Mouse (Mus musculus) embryonic facial prominence, embryonic 15.5 days (tissue): Measurements from ENCODE around the gene Myo3a. TPM values are rescaled to one million over a fixed set of nuclear protein-coding genes. Genes with fewer than 3 reads are reported as not detected.

Experiments used
- ATAC-seq: fragments of 200-750 bp; cut with Nextera tagmentation; 2 replicates; pipeline ENCODE4 v1.8.0; 2017; ENCODE audit warnings: low read depth, moderate TSS enrichment; ENCODE audit not compliant: insufficient number of reproducible peaks, low FRiP score, low TSS enrichment
- H3K27ac ChIP-seq: fragments of 300-500 bp; sonication (generic); replicated peaks from 2 replicates; pipeline ENCODE4 v1.5.1; 2015; ENCODE audit warnings: mild to moderate bottlenecking, inconsistent platforms
- H3K27me3 ChIP-seq: fragments of 300-500 bp; sonication (generic); 2 replicates; pipeline ENCODE4 v1.6.1; 2015; ENCODE audit warnings: inconsistent platforms
- H3K36me3 ChIP-seq: fragments of 300-500 bp; sonication (generic); 2 replicates; pipeline ENCODE4 v1.6.1; 2015; ENCODE audit warnings: mild to moderate bottlenecking, inconsistent platforms
- H3K4me1 ChIP-seq: fragments of 300-500 bp; sonication (generic); 2 replicates; pipeline ENCODE4 v1.6.1; 2015; ENCODE audit warnings: inconsistent platforms
- H3K4me2 ChIP-seq: fragments of 300-500 bp; sonication (generic); replicated peaks from 2 replicates; pipeline ENCODE4 v1.6.1; 2015; ENCODE audit warnings: mild to moderate bottlenecking, inconsistent platforms
- H3K4me3 ChIP-seq: fragments of 300-500 bp; sonication (generic); replicated peaks from 2 replicates; pipeline ENCODE4 v1.5.1; 2015; ENCODE audit warnings: mild to moderate bottlenecking, inconsistent platforms
- H3K9ac ChIP-seq: fragments of 300-500 bp; sonication (generic); 2 replicates; pipeline ENCODE4 v1.6.1; 2015; ENCODE audit warnings: inconsistent platforms
- H3K9me3 ChIP-seq: fragments of 300-500 bp; sonication (generic); replicated peaks from 2 replicates; pipeline ENCODE4 v1.6.1; 2016; ENCODE audit warnings: inconsistent platforms
- WGBS: fragments of 180-500 bp; shearing (Covaris S2); methylation state at CpG from one replicate; pipeline ENCODE4 v1.1.7; 2015; 5-methylcytosine and 5-hydroxymethylcytosine counted together
- microRNA-seq: library from miRNA; unstranded; fragments of <30 nt; microRNA quantifications from one replicate; pipeline ENCODE4, GENCODE M21; 2016; ENCODE audit warnings: borderline number of aligned reads
- polyA plus RNA-seq: library from polyadenylated mRNA; unstranded; fragments of >200 nt; fragmentation: Nextera tagmentation; extraction: Ambion mirVana; gene quantifications from 2 replicates; pipeline ENCODE4 v1.2.1, GENCODE M21; 2015

Myo3a gene
- polyA plus RNA-seq, 1 experiment from 2014 or later, result 0.13 TPM

DNA sequence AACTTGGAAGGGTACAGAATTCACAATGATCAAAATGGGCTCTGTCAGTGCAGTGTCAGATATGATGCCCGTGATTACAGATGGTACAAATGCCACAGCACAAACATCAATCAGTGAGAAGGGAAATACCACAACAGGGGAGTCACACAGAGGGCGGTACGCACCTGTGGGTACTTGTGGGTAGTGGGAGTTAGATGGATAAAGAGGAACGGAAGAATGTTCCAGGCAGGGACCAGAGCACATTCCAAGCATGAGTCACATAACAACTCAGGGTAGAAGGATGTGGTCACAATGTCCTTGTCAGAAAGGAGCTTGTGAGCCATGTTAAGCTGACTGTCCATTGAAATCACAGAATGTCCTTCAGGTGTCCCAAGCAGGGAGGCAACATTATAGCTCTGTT is 424.5 kb downstream of the Myo3a start:
- no peak for ATAC-seq
- Histone ChIP-seq H3K4me2 (no peak overlapping the region), H3K27me3 (no peaks in the 10 kb centered on the region), H3K4me3 (no peak overlapping the region), H3K27ac (no peak overlapping the region), H3K9me3 (no peaks in the 10 kb centered on the region; the same call in 1 of the 2 replicates), H3K4me1 (no peaks in the 10 kb centered on the region), H3K9ac (no peak overlapping the region), H3K36me3 (no peaks in the 10 kb centered on the region)
- 78% methylated on average over 4 of the region's 4 CpGs for WGBS

DNA sequence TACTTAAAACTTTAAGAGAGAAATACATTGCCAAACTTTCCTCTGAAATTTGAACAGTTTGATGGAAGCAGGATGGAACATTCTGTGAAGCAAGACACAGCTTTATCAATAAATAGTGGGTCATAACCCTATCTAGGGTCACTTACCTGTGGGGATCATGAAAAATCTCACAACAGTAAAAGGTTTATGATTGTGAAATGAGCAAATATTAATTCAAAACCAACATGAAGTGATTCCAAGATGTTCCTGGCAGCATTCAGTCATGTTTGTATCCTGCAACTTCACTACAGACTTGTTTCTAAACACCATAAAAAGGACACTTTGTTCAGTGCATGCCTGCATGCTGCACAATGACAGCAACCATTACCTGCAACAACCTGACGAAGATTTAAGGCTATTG is 436.4 kb downstream of the Myo3a start:
- Histone ChIP-seq H3K4me1 (no peaks in the 10 kb centered on the region), H3K36me3 (no peaks in the 10 kb centered on the region), H3K9me3 (no peaks in the 10 kb centered on the region), H3K9ac (no peak overlapping the region), H3K4me2 (no peak overlapping the region), H3K4me3 (no peak overlapping the region), H3K27me3 (no peaks in the 10 kb centered on the region), H3K27ac (no peak overlapping the region)
- no peak for ATAC-seq
- WGBS, result 66% methylated on average over 1 of the region's 1 CpGs

Small RNAs within 50 kb of the gene (microRNA-seq; reads per million reads assigned to microRNA genes)
- gene Gm23636 (not detected), gene Mir3967 (not detected)
